Mouse (Mus musculus) MEL (cell line): Measurements from ENCODE around the gene Keap1. TPM values are rescaled to one million over a fixed set of nuclear protein-coding genes. Genes with fewer than 3 reads are reported as not detected.

Experiments
- DNase-seq: peaks from one replicate; pipeline ENCODE4 v3.0.0; 2011; ENCODE audit warnings: low read depth, low spot score
- H3K27ac ChIP-seq: 2 replicates; pipeline ENCODE4 v1.5.1; 2012; ENCODE audit warnings: low read depth, mild to moderate bottlenecking, control low read depth, low read length, moderate library complexity; ENCODE audit not compliant: control insufficient read depth
- H3K27me3 ChIP-seq, 2 experiments: fragments of 150-350 bp in 1 of 2; sonication (generic) in 1 of 2; 2 replicates each; pipeline ENCODE4 v1.6.1; 2012; ENCODE audit warnings: low read length in 2 of 2, mild to moderate bottlenecking in 2 of 2, improper control_type of control experiment in 1 of 2, moderate library complexity in 1 of 2; ENCODE audit not compliant: insufficient read depth in 2 of 2, control insufficient read depth in 1 of 2
- H3K36me3 ChIP-seq, 2 experiments: 2 replicates each; pipeline ENCODE4 v1.6.1; 2012 to 2014; ENCODE audit warnings: low read length in 2 of 2, improper control_type of control experiment in 1 of 2, inconsistent platforms in 1 of 2, mild to moderate bottlenecking in 1 of 2; ENCODE audit not compliant: insufficient read depth in 2 of 2, control insufficient read depth in 1 of 2
- H3K4me1 ChIP-seq, 2 experiments: fragments of 150-350 bp in 1 of 2; sonication (generic) in 1 of 2; 2 replicates each; pipeline ENCODE4 v1.6.1; 2012; ENCODE audit warnings: low read length in 2 of 2, improper control_type of control experiment in 1 of 2, mild to moderate bottlenecking in 1 of 2; ENCODE audit not compliant: insufficient read depth in 2 of 2, control insufficient read depth in 1 of 2
- H3K4me3 ChIP-seq, 2 experiments: fragments of 150-350 bp in 1 of 2; sonication (generic) in 1 of 2; 2 replicates each; pipeline ENCODE4 v1.5.1; 2012; ENCODE audit warnings: low read depth in 2 of 2, low read length in 2 of 2, mild to moderate bottlenecking in 2 of 2, moderate library complexity in 2 of 2, control low read depth in 1 of 2, improper control_type of control experiment in 1 of 2; ENCODE audit not compliant: control insufficient read depth in 1 of 2, insufficient read depth in 1 of 2
- H3K79me2 ChIP-seq: 2 replicates; pipeline ENCODE4 v1.6.1; 2012; ENCODE audit warnings: mild to moderate bottlenecking, low read length, moderate library complexity; ENCODE audit not compliant: control insufficient read depth, poor library complexity, insufficient read depth
- H3K9ac ChIP-seq: 2 replicates; pipeline ENCODE4 v1.6.1; 2012; ENCODE audit warnings: low read depth, mild to moderate bottlenecking, control low read depth, low read length, moderate library complexity; ENCODE audit not compliant: control insufficient read depth, poor library complexity, severe bottlenecking
- H3K9me3 ChIP-seq: fragments of 150-350 bp; sonication (generic); replicated peaks from 2 replicates; pipeline ENCODE4 v1.6.1; 2012; ENCODE audit warnings: mild to moderate bottlenecking, low read length, improper control_type of control experiment, moderate library complexity; ENCODE audit not compliant: insufficient read depth
- BHLHE40 ChIP-seq: IDR thresholded peaks from 2 replicates; pipeline ENCODE4 v1.6.1; 2012; ENCODE audit warnings: low read depth, mild to moderate bottlenecking, inconsistent platforms, low read length, improper control_type of control experiment, borderline replicate concordance
- CHD1 ChIP-seq: IDR thresholded peaks from 2 replicates; pipeline ENCODE4 v1.6.1; 2012; ENCODE audit warnings: low read depth, mild to moderate bottlenecking, inconsistent platforms, low read length, improper control_type of control experiment
- ETS1 ChIP-seq: IDR thresholded peaks from 2 replicates; pipeline ENCODE4 v1.6.1; 2012; ENCODE audit warnings: low read depth, mild to moderate bottlenecking, inconsistent platforms, low read length, improper control_type of control experiment, moderate library complexity
- KAT2A ChIP-seq: conservative IDR thresholded peaks from 2 replicates; pipeline ENCODE4 v1.6.1; 2012; ENCODE audit warnings: low read depth, low read length, improper control_type of control experiment, inconsistent platforms
- MEF2A ChIP-seq: IDR thresholded peaks from 2 replicates; pipeline ENCODE4 v1.6.1; 2014; ENCODE audit warnings: low read depth, mild to moderate bottlenecking, inconsistent platforms, low read length, improper control_type of control experiment; ENCODE audit not compliant: poor library complexity, insufficient replicate concordance, severe bottlenecking; ENCODE audit errors: extremely low read depth
- MYC ChIP-seq: IDR thresholded peaks from 2 replicates; pipeline ENCODE4 v1.6.1; 2011; ENCODE audit warnings: low read depth, mild to moderate bottlenecking, low read length, improper control_type of control experiment, moderate library complexity
- POLR2A ChIP-seq, 2 experiments: IDR thresholded peaks; 2 replicates each; pipeline ENCODE4 v1.6.1; 2011 to 2012; ENCODE audit warnings: low read length in 2 of 2, mild to moderate bottlenecking in 2 of 2, control low read depth in 1 of 2, improper control_type of control experiment in 1 of 2, low read depth in 1 of 2, moderate library complexity in 1 of 2; ENCODE audit not compliant: control insufficient read depth in 1 of 2, insufficient read depth in 1 of 2, poor library complexity in 1 of 2
- POLR2AphosphoS5 ChIP-seq: IDR thresholded peaks from 2 replicates; pipeline ENCODE4 v1.6.1; 2012; ENCODE audit warnings: low read depth, borderline replicate concordance, mild to moderate bottlenecking, inconsistent platforms, low read length, moderate library complexity, mixed read lengths
- RAD21 ChIP-seq: IDR thresholded peaks from 2 replicates; pipeline ENCODE4 v1.6.1; 2011; ENCODE audit warnings: mild to moderate bottlenecking, low read depth, low read length, improper control_type of control experiment
- RCOR1 ChIP-seq: IDR thresholded peaks from 2 replicates; pipeline ENCODE4 v1.6.1; 2012; ENCODE audit warnings: low read depth, mild to moderate bottlenecking, inconsistent platforms, low read length, improper control_type of control experiment
- SIN3A ChIP-seq: IDR thresholded peaks from 2 replicates; pipeline ENCODE4 v1.6.1; 2012; ENCODE audit warnings: low read length, improper control_type of control experiment, inconsistent platforms
- SMC3 ChIP-seq: IDR thresholded peaks from 2 replicates; pipeline ENCODE4 v1.6.1; 2011; ENCODE audit warnings: low read depth, low read length, improper control_type of control experiment
- TAL1 ChIP-seq: IDR thresholded peaks from 2 replicates; pipeline ENCODE4 v1.6.1; 2012; ENCODE audit warnings: mild to moderate bottlenecking, inconsistent platforms, low read length, moderate library complexity, mixed read lengths
- TCF12 ChIP-seq: IDR thresholded peaks from 2 replicates; pipeline ENCODE4 v1.6.1; 2014; ENCODE audit warnings: low read depth, mild to moderate bottlenecking, inconsistent platforms, low read length, improper control_type of control experiment, moderate library complexity
- USF1 ChIP-seq: IDR thresholded peaks from 2 replicates; pipeline ENCODE4 v1.6.1; 2014; ENCODE audit warnings: low read depth, mild to moderate bottlenecking, inconsistent platforms, low read length, improper control_type of control experiment, moderate library complexity
- USF2 ChIP-seq, 2 experiments: IDR thresholded peaks; 2 replicates each; pipeline ENCODE4 v1.6.1; 2011 to 2012; ENCODE audit warnings: improper control_type of control experiment in 2 of 2, low read length in 2 of 2, borderline replicate concordance in 1 of 2, inconsistent platforms in 1 of 2, low read depth in 1 of 2, mild to moderate bottlenecking in 1 of 2; ENCODE audit not compliant: insufficient read depth in 1 of 2
- ZC3H11A ChIP-seq: IDR thresholded peaks from 2 replicates; pipeline ENCODE4 v1.6.1; 2012; ENCODE audit warnings: low read depth, mild to moderate bottlenecking, inconsistent platforms, low read length, improper control_type of control experiment
- polyA plus RNA-seq, 2 experiments: library from polyadenylated mRNA; stranded (reverse) in 1 of 2; unstranded in 1 of 2; fragments of >175 nt in 1 of 2; fragments of >200 nt in 1 of 2; gene quantifications; 2 replicates each; pipeline versions ENCODE4 v1.2.1 to v1.2.4; 2012; ENCODE audit warnings: low replicate concordance in 2 of 2, low read depth in 1 of 2; ENCODE audit not compliant: insufficient read length in 2 of 2, insufficient read depth in 1 of 2, missing spikeins in 1 of 2
- total RNA-seq: library from RNA; depleted of rRNA; stranded (reverse); fragments of 300-350 nt; gene quantifications from 2 replicates; pipeline ENCODE4 v1.2.3, GENCODE M21; 2012

The Keap1 gene
- total and polyA plus RNA-seq, 3 experiments = 67.5 to 174 (median 171) TPM

- no peak overlapping the region for H3K27ac ChIP-seq
- H3K27me3 ChIP-seq = no peaks in the 10 kb centered on the region
- H3K9me3 ChIP-seq = no peaks in the 10 kb centered on the region
- H3K79me2 ChIP-seq = peaks cover 47% of the 10 kb centered on the region
- 0 out of 2 replicates have a peak, but pooled peaks have one; percentile 4 for TF ChIP-seq RCOR1
- no peak for TF ChIP-seq SIN3A
- TF ChIP-seq, all 39 proteins: peak for 1
- Histone ChIP-seq H3K36me3 (peaks cover 22 to 24% of the 10 kb centered on the region in 2 experiments), H3K4me3 (peak overlapping the region; percentile 79 to 96), H3K9ac (peak overlapping the region; percentile 81), H3K4me1 (peaks cover 12 to 30% of the 10 kb centered on the region in 2 experiments; a peak in 3 of 4 replicates)
- peak; percentile 36 for DNase-seq
Measured at GRCm38 (mm10) chr9:21236991-21237367, 2.2 kb downstream of the Keap1 start.

- no peak overlapping the region for H3K27ac ChIP-seq
- no peak overlapping the region for H3K4me3 ChIP-seq
- H3K27me3 ChIP-seq = no peaks in the 10 kb centered on the region
- no peaks in the 10 kb centered on the region for H3K9me3 ChIP-seq
- H3K4me1 ChIP-seq = peaks cover 12 to 23% of the 10 kb centered on the region in 2 experiments; a peak in 3 of 4 replicates
- TF ChIP-seq BHLHE40 (no peak), SMC3 (no peak), TCF12 (no peak), POLR2AphosphoS5 (no peak), MYC (no peak), USF1 (no peak), ZC3H11A (no peak), MEF2A (no peak), ETS1 (no peak), TAL1 (no peak), RCOR1 (no peak), CHD1 (no peak), RAD21 (no peak), KAT2A (no peak)
- TF ChIP-seq, all 39 proteins: peak for 0
- no peak overlapping the region for H3K9ac ChIP-seq
- peaks cover 15 to 27% of the 10 kb centered on the region in 2 experiments for H3K36me3 ChIP-seq
- H3K79me2 ChIP-seq = peaks cover 47% of the 10 kb centered on the region
- no peak for DNase-seq
Measured at GRCm38 (mm10) chr9:21235341-21235740, 3.8 kb downstream of the Keap1 start.

- Histone ChIP-seq H3K9ac (no peak overlapping the region), H3K9me3 (no peaks in the 10 kb centered on the region), H3K27ac (no peak overlapping the region), H3K4me3 (no peak overlapping the region), H3K36me3 (peaks cover 15 to 27% of the 10 kb centered on the region in 2 experiments), H3K79me2 (peaks cover 40% of the 10 kb centered on the region), H3K4me1 (peaks cover 10 to 18% of the 10 kb centered on the region in 2 experiments; a peak in 3 of 4 replicates), H3K27me3 (no peaks in the 10 kb centered on the region)
- DNase-seq = no peak
- no peak for TF ChIP-seq POLR2A (IDR thresholded peaks at IDR 0.05; ENCODE audit: control insufficient read depth in 1 of 2, insufficient read depth in 1 of 2, low read depth in 1 of 2, low read length in 2 of 2, poor library complexity in 1 of 2)
- no peak for TF ChIP-seq USF2 (IDR thresholded peaks at IDR 0.05; ENCODE audit: borderline replicate concordance in 1 of 2, insufficient read depth in 1 of 2, low read depth in 1 of 2, low read length in 2 of 2)
Measured at GRCm38 (mm10) chr9:21233805-21234204, 5.4 kb downstream of the Keap1 start.
